Comparison of ENCODE assay signal across 28 mouse cellular contexts in genomic region chr9:114466871-114467270, GRCm38 (mm10). TPM values are rescaled to one million over a fixed set of nuclear protein-coding genes. Genes with fewer than 3 reads are reported as not detected.
DNase-seq lines count a peak whose midpoint lies in the region; ATAC-seq and TF ChIP-seq lines count a peak whose summit lies in the region.
"Had no signal": no experiment of that assay in that cellular context is flagged by ENCODE, and none has a peak within 500 bp of the region (broad histone marks: within the 10 kb centered on the region; RNA-seq: fewer than 3 reads in every experiment).

No protein-coding gene starts in this region.

- no peaks in the 10 kb centered on the region for H3K27me3 ChIP-seq in kidney, embryonic 15.5 days
- H3K27me3 ChIP-seq in kidney, adult 2 months (replicated peaks; ENCODE audit: control insufficient read depth, insufficient read depth, low read length): no peaks in the 10 kb centered on the region
- H3K27me3 ChIP-seq in liver, embryonic 11.5 days (replicated peaks; ENCODE audit: control insufficient read depth, insufficient read depth, low read length): no peaks in the 10 kb centered on the region
- H3K27me3 ChIP-seq: embryonic facial prominence, embryonic 15.5 days; limb, embryonic 15.5 days; midbrain, embryonic 13.5 days; neural tube, embryonic 13.5 days had no signal

- no peak for TF ChIP-seq POLR2A in kidney, adult 2 months (IDR thresholded peaks at IDR 0.05; ENCODE audit: low read depth, low read length)

- peaks cover 48% of the 10 kb centered on the region for H3K36me3 ChIP-seq in kidney, embryonic 15.5 days
- peaks cover 3% of the 10 kb centered on the region for H3K36me3 ChIP-seq in kidney, adult 2 months (ENCODE audit: control insufficient read depth, insufficient read depth, low read length)
- H3K36me3 ChIP-seq in liver, embryonic 11.5 days (ENCODE audit: control insufficient read depth, insufficient read depth, low read length): peaks cover 2% of the 10 kb centered on the region; the same call in 1 of the 2 replicates

- WGBS in kidney, embryonic 15.5 days: 64% methylated on average over 7 of the region's 7 CpGs
- 82% methylated on average over 7 of the region's 7 CpGs for WGBS in kidney, adult 2 months
- WGBS in liver, embryonic 11.5 days: 57% methylated on average over 7 of the region's 7 CpGs

- H3K9ac ChIP-seq in kidney, embryonic 15.5 days: no peak overlapping the region
- H3K9ac ChIP-seq in liver, embryonic 11.5 days (ENCODE audit: low read depth, low read length): no peak overlapping the region
- H3K9ac ChIP-seq: embryonic facial prominence, embryonic 15.5 days; limb, embryonic 15.5 days; midbrain, embryonic 13.5 days; neural tube, embryonic 13.5 days had no signal

- H3K4me3 ChIP-seq in kidney, embryonic 15.5 days (replicated peaks): no peak overlapping the region
- H3K4me3 ChIP-seq in kidney, adult 2 months (ENCODE audit: insufficient read depth, low read depth, low read length): no peak overlapping the region
- H3K4me3 ChIP-seq in liver, embryonic 11.5 days (ENCODE audit: low read depth, low read length): no peak overlapping the region
- H3K4me3 ChIP-seq: embryonic facial prominence, embryonic 15.5 days; limb, embryonic 15.5 days; midbrain, embryonic 13.5 days; neural tube, embryonic 13.5 days had no signal

- ATAC-seq in kidney, embryonic 15.5 days (replicated peaks; ENCODE audit: low FRiP score): 0 out of 2 replicates have a peak, but pooled peaks have one; percentile 34
- ATAC-seq in liver, embryonic 11.5 days (replicated peaks; ENCODE audit: low FRiP score): peak; percentile 85
- ATAC-seq in megakaryocyte-erythroid progenitor cell, adult 5-6 weeks (replicated peaks; ENCODE audit: low FRiP score, low TSS enrichment, poor library complexity, severe bottlenecking): peak; percentile 33; the same call in 1 of the 2 replicates
- no peak for ATAC-seq in CD4-positive, CD25-positive, alpha-beta regulatory T cell, adult 4 months
- ATAC-seq: hindbrain, postnatal 0 days; lung, postnatal 0 days; midbrain, embryonic 13.5 days had no signal

- no peaks in the 10 kb centered on the region for H3K9me3 ChIP-seq in kidney, embryonic 15.5 days (replicated peaks)
- no peaks in the 10 kb centered on the region for H3K9me3 ChIP-seq in liver, embryonic 11.5 days (ENCODE audit: control insufficient read depth, low read length)
- H3K9me3 ChIP-seq: embryonic facial prominence, embryonic 15.5 days; limb, embryonic 15.5 days; neural tube, embryonic 13.5 days had no signal

- peaks cover 15% of the 10 kb centered on the region; the same call in 1 of the 2 replicates for H3K4me1 ChIP-seq in kidney, embryonic 15.5 days
- H3K4me1 ChIP-seq in kidney, adult 2 months (ENCODE audit: control insufficient read depth, insufficient read depth, low read length): no peaks in the 10 kb centered on the region
- H3K4me1 ChIP-seq in liver, embryonic 11.5 days (replicated peaks; ENCODE audit: control insufficient read depth, insufficient read depth, low read length): peaks cover 14% of the 10 kb centered on the region
- H3K4me1 ChIP-seq: embryonic facial prominence, embryonic 15.5 days; limb, embryonic 15.5 days; midbrain, embryonic 13.5 days; neural tube, embryonic 13.5 days had no signal

- H3K27ac ChIP-seq in kidney, embryonic 15.5 days: no peak overlapping the region
- no peak overlapping the region for H3K27ac ChIP-seq in kidney, adult 2 months (ENCODE audit: insufficient read depth, low read depth, low read length)
- H3K27ac ChIP-seq in liver, embryonic 11.5 days (ENCODE audit: low read depth, low read length): no peak overlapping the region
- H3K27ac ChIP-seq: embryonic facial prominence, embryonic 15.5 days; hindbrain, postnatal 0 days; limb, embryonic 15.5 days; midbrain, embryonic 13.5 days; neural tube, embryonic 13.5 days had no signal

- DNase-seq in embryo, embryonic 10.5 days (ENCODE audit: low spot score): peak; percentile 8
- no peak for DNase-seq in embryo, embryonic 10 days (ENCODE audit: low spot score)
- no peak for DNase-seq in kidney, adult 2 months
- DNase-seq in liver, embryonic 11.5 days (ENCODE audit: low spot score): no peak
- no peak for DNase-seq in natural killer cell, adult 2 months (ENCODE audit: low spot score in 2 of 2)
- DNase-seq: cerebellum, postnatal 10 days; heart, postnatal 4 days; kidney, adult 9 months; right cerebral cortex, adult 18-20 months; thymus, postnatal 25 days had no signal

- TF ChIP-seq CTCF in kidney, adult 2 months (conservative IDR thresholded peaks at IDR 0.05; ENCODE audit: insufficient read depth, insufficient read length, low read depth, low read length): no peak

- no peak overlapping the region for H3K4me2 ChIP-seq in kidney, embryonic 15.5 days
- no peak overlapping the region for H3K4me2 ChIP-seq in liver, embryonic 11.5 days
- H3K4me2 ChIP-seq: embryonic facial prominence, embryonic 15.5 days; limb, embryonic 15.5 days; midbrain, embryonic 13.5 days; neural tube, embryonic 13.5 days had no signal

RNA-seq across cellular contexts. Expression of gene Ccr4, which starts 37.8 kb away (rescaled TPM):
- polyA plus RNA-seq in kidney, embryonic 15.5 days (2015; fragmentation: Nextera tagmentation; extraction: Ambion mirVana): 0.55 and 0.78 TPM in 2 replicates
- 0.20 and 0.53 TPM in 2 replicates for polyA plus RNA-seq in kidney, adult 2 months (2012; rRNA removed)
- polyA plus RNA-seq in liver, embryonic 11.5 days (2014; fragmentation: Nextera tagmentation; extraction: Ambion mirVana): not detected in 2 replicates
- total RNA-seq in megakaryocyte-erythroid progenitor cell, adult 5-6 weeks (2014; fragmentation: Nextera tagmentation): not detected in 2 replicates
- total RNA-seq in megakaryocyte-erythroid progenitor cell, adult 5-6 weeks (2017): not detected in 2 replicates
- polyA plus RNA-seq in CD4-positive, CD25-positive, alpha-beta regulatory T cell, adult 4 months (2017; shearing (Covaris generic)): 10 to 100 TPM; 27.8 to 29.8 TPM
- total RNA-seq: adrenal gland, adult 18-20 months; gastrocnemius, adult 18-20 months; granulocyte monocyte progenitor cell, adult 5-6 weeks; heart, postnatal 4 days; hindbrain, postnatal 0 days; layer of hippocampus, adult 8-10 months; left cerebral cortex, postnatal 25 days; MEL had no signal
- polyA plus RNA-seq: heart, embryonic 14.5 days; hindbrain, postnatal 0 days; lung, postnatal 0 days; midbrain, embryonic 13.5 days; neural tube, embryonic 13.5 days had no signal

RNA-seq across cellular contexts. Expression of gene C130032M10Rik, which starts 48.6 kb away (rescaled TPM):
- polyA plus RNA-seq in kidney, embryonic 15.5 days (2015; fragmentation: Nextera tagmentation; extraction: Ambion mirVana): 0.58 and 0.62 TPM in 2 replicates
- polyA plus RNA-seq in kidney, adult 2 months (2012; rRNA removed): not detected in 2 replicates
- polyA plus RNA-seq in liver, embryonic 11.5 days (2014; fragmentation: Nextera tagmentation; extraction: Ambion mirVana): 0.30 TPM in 1 of 2 replicates, not detected in the other
- total RNA-seq in megakaryocyte-erythroid progenitor cell, adult 5-6 weeks (2014; fragmentation: Nextera tagmentation): not detected in 2 replicates
- not detected in 2 replicates for total RNA-seq in megakaryocyte-erythroid progenitor cell, adult 5-6 weeks (2017)
- not detected for polyA plus RNA-seq in CD4-positive, CD25-positive, alpha-beta regulatory T cell, adult 4 months (2017; shearing (Covaris generic))
- total RNA-seq: adrenal gland, adult 18-20 months; gastrocnemius, adult 18-20 months; granulocyte monocyte progenitor cell, adult 5-6 weeks; heart, postnatal 4 days; hindbrain, postnatal 0 days; layer of hippocampus, adult 8-10 months; left cerebral cortex, postnatal 25 days; MEL had no signal
- polyA plus RNA-seq: hindbrain, postnatal 0 days; midbrain, embryonic 13.5 days; neural tube, embryonic 13.5 days; small intestine, adult 2 months; testis, adult 2 months had no signal

Comparison
In these comparisons a context has a peak if more than half of its experiments do, and no peak if none do; other contexts are left out.
1. RNA of gene Ccr4, which starts 37.8 kb away (polyA plus RNA-seq): 27.8 to 29.8 TPM in CD4-positive, CD25-positive, alpha-beta regulatory T cell, adult 4 months; 0.55 to 0.78 TPM in kidney, embryonic 15.5 days, 0.20 to 0.53 TPM in kidney, adult 2 months and not detected in liver, embryonic 11.5 days; every median in the first group is over 10 times any median in the second.